Mouse (Mus musculus): ENCODE measurements at regions not wholly inside any gene's neighbourhood (a gene's known extent, or its start where the extent isn't known, plus 50 kb on each side); places are given as distances from the start of the nearest gene placed in this dataset.
"Not testable (repeated sequence)": the region's sequence is repeated elsewhere in the genome, so short reads cannot be mapped to it uniquely, and the experiment has no call there.

GRCm38 (mm10) chr11:40159161-40159560 is 535.8 kb downstream of the Mat2b start:
- not testable (repeated sequence) for DNase-seq

- peak; percentile 28 for DNase-seq
Measured at GRCm38 (mm10) chr11:40149312-40149711, 545.7 kb downstream of the Mat2b start.

- DNase-seq = no peak
Measured at GRCm38 (mm10) chr11:40137803-40138202, 557.2 kb downstream of the Mat2b start.

- DNase-seq = peak; percentile 1
Measured at GRCm38 (mm10) chr11:40102613-40103012, 592.4 kb downstream of the Mat2b start.

- DNase-seq = no peak
Measured at GRCm38 (mm10) chr11:40074317-40074716, 620.7 kb downstream of the Mat2b start.

GRCm38 (mm10) chr11:40050503-40050902 is 644.5 kb downstream of the Mat2b start:
- no peak for DNase-seq

- no peak for DNase-seq
Measured at GRCm38 (mm10) chr11:40027511-40027910, 667.5 kb downstream of the Mat2b start.

GRCm38 (mm10) chr11:39999483-39999882 is 695.5 kb downstream of the Mat2b start:
- DNase-seq = no peak

GRCm38 (mm10) chr11:39998612-39999011 is 696.4 kb downstream of the Mat2b start:
- DNase-seq = no peak

GRCm38 (mm10) chr11:39972585-39972984 is 722.4 kb downstream of the Mat2b start:
- DNase-seq = no peak

- DNase-seq = peak; percentile 14
Measured at GRCm38 (mm10) chr11:39963705-39964104, 731.3 kb downstream of the Mat2b start.

GRCm38 (mm10) chr11:39954426-39954825 is 740.6 kb downstream of the Mat2b start:
- no peak for DNase-seq

- no peak for DNase-seq
Measured at GRCm38 (mm10) chr11:39944196-39944595, 750.8 kb downstream of the Mat2b start.

- DNase-seq = peak; percentile 68
Measured at GRCm38 (mm10) chr11:39934216-39934615, 760.8 kb downstream of the Mat2b start.

- no peak for DNase-seq
Measured at GRCm38 (mm10) chr11:39923977-39924527, 771.0 kb downstream of the Mat2b start.

- DNase-seq = peak; percentile 20
Measured at GRCm38 (mm10) chr11:39917716-39918347, 777.2 kb downstream of the Mat2b start.

GRCm38 (mm10) chr11:39899644-39900225 is 795.3 kb downstream of the Mat2b start:
- DNase-seq = no peak

- no peak for DNase-seq
Measured at GRCm38 (mm10) chr11:39883305-39883704, 811.7 kb downstream of the Mat2b start.

- no peak for DNase-seq
Measured at GRCm38 (mm10) chr11:39868451-39868979, 826.5 kb downstream of the Mat2b start.

Measured in kidney, adult 9 months (tissue).